Mouse (Mus musculus) frontal cortex, postnatal 14 days (tissue): ENCODE data around the gene Pgm2.

Experiments used
- DNase-seq, 2 experiments: peaks; one replicate each; pipeline ENCODE4 v3.0.0; 2022; ENCODE audit warnings: low spot score in 2 of 2

The Pgm2 gene

GRCm38 (mm10) chr5:64092748-64093292 lies at the start of gene Pgm2:
Gene Pgm2, plus strand, starts transcription at chr5:64092950.
- peak; percentile 49 to 71 for DNase-seq

GRCm38 (mm10) chr5:64043694-64044453 lies 48.9 kb upstream of the Pgm2 start:
- no peak for DNase-seq

- DNase-seq: no peak
Observed at GRCm38 (mm10) chr5:64044790-64045189, 48.0 kb upstream of the Pgm2 start.

- peak in 1 of 2 experiments; percentile 23 for DNase-seq
Observed at GRCm38 (mm10) chr5:64045502-64045901, 47.2 kb upstream of the Pgm2 start.

- no peak for DNase-seq
Observed at GRCm38 (mm10) chr5:64046995-64047394, 45.8 kb upstream of the Pgm2 start.

GRCm38 (mm10) chr5:64047921-64048320 lies 44.8 kb upstream of the Pgm2 start:
- no peak for DNase-seq

- DNase-seq: no peak
Observed at GRCm38 (mm10) chr5:64048605-64049004, 44.1 kb upstream of the Pgm2 start.

- DNase-seq: no peak
Observed at GRCm38 (mm10) chr5:64049256-64049655, 43.5 kb upstream of the Pgm2 start.

GRCm38 (mm10) chr5:64053010-64053409 lies 39.7 kb upstream of the Pgm2 start:
- DNase-seq: no peak

GRCm38 (mm10) chr5:64056210-64056609 lies 36.5 kb upstream of the Pgm2 start:
- DNase-seq: no peak

GRCm38 (mm10) chr5:64060881-64061280 lies 31.9 kb upstream of the Pgm2 start:
- no peak for DNase-seq

- DNase-seq: no peak
Observed at GRCm38 (mm10) chr5:64061643-64062042, 31.1 kb upstream of the Pgm2 start.

- DNase-seq: no peak
Observed at GRCm38 (mm10) chr5:64062882-64063621, 29.7 kb upstream of the Pgm2 start.

GRCm38 (mm10) chr5:64063622-64064355 lies 29.0 kb upstream of the Pgm2 start:
- DNase-seq: no peak

GRCm38 (mm10) chr5:64064401-64064800 lies 28.3 kb upstream of the Pgm2 start:
- DNase-seq: no peak

- no peak for DNase-seq
Observed at GRCm38 (mm10) chr5:64065497-64066046, 27.2 kb upstream of the Pgm2 start.

GRCm38 (mm10) chr5:64066159-64066558 lies 26.6 kb upstream of the Pgm2 start:
- DNase-seq: no peak

GRCm38 (mm10) chr5:64067576-64067975 lies 25.2 kb upstream of the Pgm2 start:
- DNase-seq: no peak

GRCm38 (mm10) chr5:64070081-64070673 lies 22.6 kb upstream of the Pgm2 start:
- peak; percentile 22 to 26 for DNase-seq

- no peak for DNase-seq
Observed at GRCm38 (mm10) chr5:64070742-64071476, 21.8 kb upstream of the Pgm2 start.

- no peak for DNase-seq
Observed at GRCm38 (mm10) chr5:64074455-64074854, 18.3 kb upstream of the Pgm2 start.
